Mouse (Mus musculus): ENCODE data around the gene Gm13420. TPM values are rescaled to one million over a fixed set of nuclear protein-coding genes. Genes with fewer than 3 reads are reported as not detected.

The Gm13420 gene
- total RNA-seq, 4 experiments from 2014 or later, result 0.43 to 0.46 TPM; not detected in 2

GRCm38 (mm10) chr2:29700898-29701297, 50.6 kb downstream of the Gm13420 start:
- DNase-seq, result no peak

GRCm38 (mm10) chr2:29698421-29699290, 52.8 kb downstream of the Gm13420 start:
- no peak for DNase-seq

GRCm38 (mm10) chr2:29696207-29696800, 55.2 kb downstream of the Gm13420 start:
- DNase-seq, result no peak

Other genes with a start within 250 kb of the Gm13420 start
- 10 to 100 TPM; 48.7 to 53.6 (median 52.8) TPM for gene Rapgef1, start 132.0 kb downstream of the Gm13420 start, total RNA-seq (2022)
- not detected for gene Gm13547, start 7.6 kb upstream of the Gm13420 start, total RNA-seq (2022)
- 10 to 100 TPM; 18.6 to 25.1 (median 20.7) TPM for gene Coq4, start 35.8 kb upstream of the Gm13420 start, total RNA-seq (2022)
- gene Trub2, start 36.8 kb upstream of the Gm13420 start, total RNA-seq (2022), result 10 to 100 TPM; 38.8 to 73.6 (median 49.8) TPM
- gene Slc27a4, start 50.9 kb upstream of the Gm13420 start, total RNA-seq (2022), result 10 to 100 TPM; 29.2 to 51.3 (median 39.1) TPM
- 10 to 100 TPM; 46.8 to 58.8 (median 49.5) TPM for gene Urm1, start 68.4 kb upstream of the Gm13420 start, total RNA-seq (2022)
- 10 to 100 TPM in 3 of 4 experiments, 1 to 10 TPM in 1; 7.6 to 32.8 (median 18.4) TPM for gene Cercam, start 117.5 kb upstream of the Gm13420 start, total RNA-seq (2022)
- gene Odf2, start 137.5 kb upstream of the Gm13420 start, total RNA-seq (2022), result 10 to 100 TPM; 31.2 to 80.8 (median 57.9) TPM
- 10 to 100 TPM; 34.7 to 56.4 (median 43.6) TPM for gene Gle1, start 183.7 kb upstream of the Gm13420 start, total RNA-seq (2022)
- 100 to 1,000 TPM; 163 to 298 (median 244) TPM for gene Sptan1, start 213.9 kb upstream of the Gm13420 start, total RNA-seq (2022)

Data from adrenal gland, adult 8-10 months (tissue).